ENCODE assay signal across 14 mouse cellular contexts in the genomic region with DNA sequence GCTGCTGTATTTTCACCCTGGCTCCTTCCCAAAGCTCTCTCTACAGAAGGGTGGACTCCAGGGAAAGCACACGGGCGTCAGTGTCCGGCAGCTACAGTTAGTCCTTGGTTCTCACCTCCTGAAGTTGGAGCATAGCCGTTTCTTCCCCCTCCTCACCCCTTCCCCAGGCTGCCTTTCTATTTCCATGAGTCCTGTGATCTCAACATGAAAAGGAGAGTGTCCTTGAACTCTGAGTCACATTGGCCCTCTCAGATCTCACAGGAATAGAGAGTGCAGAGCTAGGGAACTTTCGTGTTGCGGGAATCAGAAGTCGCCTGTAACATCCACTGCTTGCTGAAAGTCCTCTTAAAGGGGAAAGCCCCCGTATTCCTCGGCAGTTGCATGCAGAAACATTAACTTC.
"Had no signal": no experiment of that assay in that cellular context is flagged by ENCODE, and none has a peak within 500 bp of the region (broad histone marks: within the 10 kb centered on the region; RNA-seq: fewer than 3 reads in every experiment).

No protein-coding gene starts in this region.

- ATAC-seq: midbrain, embryonic 16.5 days had no signal

- H3K27me3 ChIP-seq: limb, embryonic 13.5 days; midbrain, embryonic 12.5 days; neural tube, embryonic 13.5 days had no signal

- H3K36me3 ChIP-seq: limb, embryonic 13.5 days; midbrain, embryonic 12.5 days; neural tube, embryonic 13.5 days had no signal

- H3K27ac ChIP-seq: limb, embryonic 13.5 days; liver, embryonic 14.5 days; midbrain, embryonic 12.5 days; neural tube, embryonic 13.5 days had no signal

- H3K4me1 ChIP-seq: midbrain, embryonic 12.5 days had no signal

- H3K4me2 ChIP-seq: limb, embryonic 13.5 days; midbrain, embryonic 12.5 days; neural tube, embryonic 13.5 days had no signal

- H3K9ac ChIP-seq: limb, embryonic 13.5 days; liver, embryonic 14.5 days; midbrain, embryonic 12.5 days; neural tube, embryonic 13.5 days had no signal

- DNase-seq: kidney, postnatal 36 days; layer of hippocampus, adult 9-11 months; left cerebral cortex, postnatal 4 days; lung, adult 18-20 months; retina, postnatal 1 day; right cerebral cortex, postnatal 4 days; spleen, adult 18-20 months; thymus, adult 18-20 months; thymus, postnatal 14 days had no signal

- H3K4me3 ChIP-seq: limb, embryonic 13.5 days; midbrain, embryonic 12.5 days; neural tube, embryonic 13.5 days had no signal

- H3K9me3 ChIP-seq: limb, embryonic 13.5 days; midbrain, embryonic 12.5 days; neural tube, embryonic 13.5 days had no signal
